Comparison of ENCODE assay signal across 8 mouse cellular contexts in genomic region chr8:13677413-13677883, GRCm38 (mm10). TPM values are rescaled to one million over a fixed set of nuclear protein-coding genes. Genes with fewer than 3 reads are reported as not detected.
DNase-seq lines count a peak whose midpoint lies in the region; ATAC-seq lines count a peak whose summit lies in the region.

Gene Rasa3, minus strand, starts transcription at chr8:13677603.

- H3K4me2 ChIP-seq in forebrain, embryonic 11.5 days (ENCODE audit: low read depth, low read length, severe bottlenecking): peak within 1 kb of the TSS; percentile 90
- H3K4me2 ChIP-seq in heart, embryonic 16.5 days (ENCODE audit: low read depth, low read length): peak within 1 kb of the TSS; percentile 75
- H3K4me2 ChIP-seq in liver, embryonic 15.5 days: peak within 1 kb of the TSS; percentile 96
- H3K4me2 ChIP-seq in neural tube, embryonic 12.5 days (replicated peaks): peak within 1 kb of the TSS; percentile 76

- no peaks in the 10 kb centered on the region for H3K9me3 ChIP-seq in forebrain, embryonic 11.5 days (ENCODE audit: control insufficient read depth, low read length)
- H3K9me3 ChIP-seq in heart, embryonic 16.5 days (replicated peaks; ENCODE audit: control insufficient read depth, low read length): no peaks in the 10 kb centered on the region
- H3K9me3 ChIP-seq in liver, embryonic 15.5 days (replicated peaks): no peaks in the 10 kb centered on the region
- no peaks in the 10 kb centered on the region for H3K9me3 ChIP-seq in neural tube, embryonic 12.5 days

- H3K27ac ChIP-seq in forebrain, embryonic 11.5 days (ENCODE audit: low read depth, low read length): peak within 1 kb of the TSS; percentile 59
- peak within 1 kb of the TSS; percentile 85 for H3K27ac ChIP-seq in heart, embryonic 16.5 days (ENCODE audit: low read length)
- H3K27ac ChIP-seq in liver, embryonic 15.5 days (replicated peaks): peak within 1 kb of the TSS; percentile 43
- peak within 1 kb of the TSS; percentile 58; the same call in 1 of the 2 replicates for H3K27ac ChIP-seq in neural tube, embryonic 12.5 days

- no peaks in the 10 kb centered on the region for H3K36me3 ChIP-seq in forebrain, embryonic 11.5 days (ENCODE audit: control insufficient read depth, insufficient read depth, low read length)
- no peaks in the 10 kb centered on the region for H3K36me3 ChIP-seq in heart, embryonic 16.5 days (ENCODE audit: control insufficient read depth, insufficient read depth)
- H3K36me3 ChIP-seq in liver, embryonic 15.5 days (replicated peaks): no peaks in the 10 kb centered on the region
- H3K36me3 ChIP-seq in neural tube, embryonic 12.5 days: no peaks in the 10 kb centered on the region

- WGBS in forebrain, embryonic 11.5 days: under 1% methylated on average over 37 of the region's 42 CpGs
- WGBS in heart, embryonic 16.5 days: 0% methylated on average over 40 of the region's 42 CpGs
- WGBS in liver, embryonic 15.5 days (ENCODE audit: insufficient replicate concordance): under 1% methylated on average over 42 of the region's 42 CpGs
- under 1% methylated on average over 42 of the region's 42 CpGs for WGBS in neural tube, embryonic 12.5 days

- no peaks in the 10 kb centered on the region for H3K27me3 ChIP-seq in forebrain, embryonic 11.5 days (ENCODE audit: control insufficient read depth, insufficient read depth, low read length)
- H3K27me3 ChIP-seq in heart, embryonic 16.5 days (ENCODE audit: control insufficient read depth, insufficient read depth, low read length): no peaks in the 10 kb centered on the region
- H3K27me3 ChIP-seq in liver, embryonic 15.5 days: peaks cover 20% of the 10 kb centered on the region; the same call in 1 of the 2 replicates
- H3K27me3 ChIP-seq in neural tube, embryonic 12.5 days (replicated peaks): no peaks in the 10 kb centered on the region

- peak; percentile 91 to 93 for DNase-seq in CD8-positive naive resting alpha-beta T cell, adult 2 months (ENCODE audit: low read depth in 2 of 2, low spot score in 2 of 2)
- DNase-seq in c-Kit-positive CD71-positive TER-119-negative erythroid progenitor cells, embryonic 14.5 days (ENCODE audit: low read depth): peak; percentile 93
- DNase-seq in forebrain, embryonic 11.5 days (ENCODE audit: low spot score): peak; percentile 97
- peak; percentile 97 to 98 for DNase-seq in kidney, postnatal 36 days
- peak; percentile 96 for DNase-seq in telencephalon, adult 2 months (ENCODE audit: low read depth, low spot score)

- peak within 1 kb of the TSS; percentile 71 for H3K9ac ChIP-seq in forebrain, embryonic 11.5 days (ENCODE audit: low read length)
- H3K9ac ChIP-seq in heart, embryonic 16.5 days (ENCODE audit: low read length): peak within 1 kb of the TSS; percentile 82
- peak within 1 kb of the TSS; percentile 57 for H3K9ac ChIP-seq in liver, embryonic 15.5 days
- H3K9ac ChIP-seq in neural tube, embryonic 12.5 days: peak within 1 kb of the TSS; percentile 63

- peaks cover 4% of the 10 kb centered on the region; the same call in 1 of the 2 replicates for H3K4me1 ChIP-seq in forebrain, embryonic 11.5 days (replicated peaks; ENCODE audit: control insufficient read depth, insufficient read depth, low read length)
- peaks cover 41% of the 10 kb centered on the region for H3K4me1 ChIP-seq in heart, embryonic 16.5 days (ENCODE audit: control insufficient read depth, insufficient read depth, low read length)
- peaks cover 59% of the 10 kb centered on the region for H3K4me1 ChIP-seq in liver, embryonic 15.5 days (replicated peaks)
- H3K4me1 ChIP-seq in neural tube, embryonic 12.5 days: peaks cover 27% of the 10 kb centered on the region

- peak; percentile 99 for ATAC-seq in forebrain, embryonic 11.5 days (replicated peaks; ENCODE audit: low FRiP score)
- peak; percentile 97 for ATAC-seq in heart, embryonic 16.5 days (replicated peaks; ENCODE audit: extremely low read depth, insufficient read depth, low FRiP score)
- ATAC-seq in liver, embryonic 15.5 days (ENCODE audit: insufficient read depth): peak; percentile 97
- peak; percentile 98 for ATAC-seq in neural tube, embryonic 12.5 days (ENCODE audit: low FRiP score, low read depth)

- peak within 1 kb of the TSS; percentile 72 for H3K4me3 ChIP-seq in forebrain, embryonic 11.5 days (ENCODE audit: low read depth, low read length)
- H3K4me3 ChIP-seq in heart, embryonic 16.5 days (ENCODE audit: low read length): peak within 1 kb of the TSS; percentile 79
- peak within 1 kb of the TSS; percentile 67 for H3K4me3 ChIP-seq in liver, embryonic 15.5 days (replicated peaks)
- H3K4me3 ChIP-seq in neural tube, embryonic 12.5 days: peak within 1 kb of the TSS; percentile 56

RNA-seq across cellular contexts. Expression of gene Rasa3, which starts in this region (rescaled TPM):
- 28.0 and 28.6 TPM in 2 replicates for polyA plus RNA-seq in forebrain, embryonic 11.5 days (2014; fragmentation: Nextera tagmentation; extraction: Ambion mirVana)
- polyA plus RNA-seq in heart, embryonic 16.5 days (2015; fragmentation: Nextera tagmentation; extraction: Ambion mirVana): 26.9 and 27.4 TPM in 2 replicates
- 16.4 and 19.0 TPM in 2 replicates for polyA plus RNA-seq in liver, embryonic 15.5 days (2015; fragmentation: Nextera tagmentation; extraction: Ambion mirVana)
- 29.1 and 30.4 TPM in 2 replicates for polyA plus RNA-seq in neural tube, embryonic 12.5 days (2016; fragmentation: Nextera tagmentation; extraction: Ambion mirVana)

Comparison
In these comparisons a context has a peak if more than half of its experiments do, and no peak if none do; other contexts are left out.
1. Peak in every context shown above with its lines: DNase-seq, ATAC-seq, H3K4me3 ChIP-seq and H3K27ac ChIP-seq.